Mouse (Mus musculus) Patski (cell line): Measurements from ENCODE around the gene Cass4. TPM values are rescaled to one million over a fixed set of nuclear protein-coding genes. Genes with fewer than 3 reads are reported as not detected.

Source experiments
- ATAC-seq: fragments of 100-300 bp; one replicate; pipeline ENCODE4 v1.8.0; 2021
- CTCF ChIA-PET: fragments of 350-600 bp; sonication (Branson Sonifier 250); formaldehyde crosslinking; loops from one replicate; lab custom pipeline; 2022; ENCODE audit warnings: inconsistent platforms; lab: Charles Lee
- POLR2A ChIA-PET: fragments of 350-600 bp; sonication (Branson Sonifier 250); formaldehyde crosslinking; loops from one replicate; lab custom pipeline; 2022; ENCODE audit warnings: antibody characterized with exemption, inconsistent platforms; lab: Charles Lee
- DNase-seq: peaks from one replicate; pipeline ENCODE4 v3.0.0-alpha.2; 2011; ENCODE audit warnings: low read depth, low spot score
- H3K27me3 ChIP-seq: fragments of 371-371 bp; one replicate; pipeline ENCODE4 v1.5.1; 2021
- CTCF ChIP-seq: fragments of 100-300 bp; IDR thresholded peaks from one replicate; pipeline ENCODE4 v1.5.1; 2021
- in situ Hi-C: fragments of 300-500 bp; cut with MboI; formaldehyde crosslinking; loops from 3 replicates; pipeline ENCODE4 v1.11.1; 2018; ENCODE audit warnings: low pct_unique_long_range_greater_than_20kb, mixed read lengths
- polyA plus RNA-seq: library from polyadenylated mRNA; unstranded; gene quantifications from one replicate; pipeline ENCODE4 v1.2.3, GENCODE M21; 2021

The Cass4 gene
- not detected for polyA plus RNA-seq

- DNase-seq (no peak), ATAC-seq (no peak)
- ChIA-PET CTCF (no interaction called here), POLR2A (no interaction called here)
- no peak for TF ChIP-seq CTCF
- H3K27me3 ChIP-seq: peaks cover 6% of the 10 kb centered on the region
- in situ Hi-C loops: no loop called here
Observed at GRCm38 (mm10) chr2:172393391-172394051, at the start of gene Cass4. Gene Cass4 (plus strand): TSS chr2:172393794.

- ATAC-seq: no peak
- CTCF ChIA-PET: no interaction called here
- in situ Hi-C loops: no loop called here
Observed at GRCm38 (mm10) chr2:172344669-172345068, 48.9 kb upstream of the Cass4 start.

GRCm38 (mm10) chr2:172345258-172345738, 48.3 kb upstream of the Cass4 start, which contains the start of gene Fam210b:
Gene Fam210b (plus strand): TSS chr2:172345565.
- ChIA-PET CTCF (no interaction called here), POLR2A (no interaction called here)
- in situ Hi-C loops: no loop called here
- peak; percentile 96 for ATAC-seq
- TF ChIP-seq CTCF: no peak
- peak; percentile 87 for DNase-seq
- H3K27me3 ChIP-seq: no peaks in the 10 kb centered on the region

More at GRCm38 (mm10) chr2:172344669-172345068, 48.9 kb upstream of the Cass4 start:
- TF ChIP-seq CTCF: no peak
- POLR2A ChIA-PET: no interaction called here
- no peaks in the 10 kb centered on the region for H3K27me3 ChIP-seq
- DNase-seq: no peak

GRCm38 (mm10) chr2:172346034-172346929, 47.3 kb upstream of the Cass4 start:
- H3K27me3 ChIP-seq: no peaks in the 10 kb centered on the region
- DNase-seq (no peak), ATAC-seq (peak; percentile 64)
- ChIA-PET POLR2A (interaction anchor here (0.6 kb wide), 1 partner anchor 1456 kb away, joined by 5 read pairs; no protein-coding TSS in a partner anchor), CTCF (no interaction called here)
- in situ Hi-C loops: no loop called here
- no peak for TF ChIP-seq CTCF

- in situ Hi-C loops: no loop called here
- H3K27me3 ChIP-seq: no peaks in the 10 kb centered on the region
- TF ChIP-seq CTCF: no peak
- DNase-seq: no peak
- ChIA-PET POLR2A (no interaction called here), CTCF (no interaction called here)
- ATAC-seq: no peak
Observed at GRCm38 (mm10) chr2:172346933-172347611, 46.5 kb upstream of the Cass4 start.

GRCm38 (mm10) chr2:172348297-172348950, 45.2 kb upstream of the Cass4 start:
- ChIA-PET CTCF (interaction anchor here (0.9 kb wide), 1 partner anchor 10 kb away, joined by 3 read pairs; no protein-coding TSS in a partner anchor), POLR2A (no interaction called here)
- in situ Hi-C loops: no loop called here
- TF ChIP-seq CTCF: no peak
- no peaks in the 10 kb centered on the region for H3K27me3 ChIP-seq
- no peak for ATAC-seq
- DNase-seq: no peak

GRCm38 (mm10) chr2:172349776-172350175, 43.8 kb upstream of the Cass4 start:
- ChIA-PET POLR2A (no interaction called here), CTCF (no interaction called here)
- in situ Hi-C loops: no loop called here
- DNase-seq: no peak
- no peaks in the 10 kb centered on the region for H3K27me3 ChIP-seq
- TF ChIP-seq CTCF: no peak
- ATAC-seq: no peak

- ATAC-seq: no peak
- DNase-seq: no peak
- in situ Hi-C loops: no loop called here
- POLR2A ChIA-PET: no interaction called here
- CTCF ChIA-PET: no interaction called here
- no peaks in the 10 kb centered on the region for H3K27me3 ChIP-seq
- no peak for TF ChIP-seq CTCF
Observed at GRCm38 (mm10) chr2:172350773-172351172, 42.8 kb upstream of the Cass4 start.

GRCm38 (mm10) chr2:172353218-172353617, 40.4 kb upstream of the Cass4 start:
- ATAC-seq (no peak), DNase-seq (no peak)
- H3K27me3 ChIP-seq: no peaks in the 10 kb centered on the region
- ChIA-PET POLR2A (no interaction called here), CTCF (no interaction called here)
- in situ Hi-C loops: no loop called here
- no peak for TF ChIP-seq CTCF

GRCm38 (mm10) chr2:172354761-172355160, 38.8 kb upstream of the Cass4 start:
- H3K27me3 ChIP-seq: no peaks in the 10 kb centered on the region
- ATAC-seq: no peak
- in situ Hi-C loops: no loop called here
- DNase-seq: no peak
- CTCF ChIA-PET: interaction anchor here (0.7 kb wide), 1 partner anchor 9 kb away, joined by 3 read pairs; no protein-coding TSS in a partner anchor
- no peak for TF ChIP-seq CTCF
- POLR2A ChIA-PET: no interaction called here
